Mouse (Mus musculus) erythroblast, embryonic 14.5 days (primary cell): Measurements from ENCODE around the gene Egln1.

Source experiments
- GATA1 ChIP-seq: IDR thresholded peaks from 2 replicates; pipeline ENCODE4 v1.6.1; 2012; ENCODE audit warnings: low read length, inconsistent platforms, mixed read lengths
- TAL1 ChIP-seq: IDR thresholded peaks from 3 replicates; pipeline ENCODE4 v1.6.1; 2012; ENCODE audit warnings: low read length, inconsistent platforms, mixed read lengths

- TF ChIP-seq TAL1 (no peak), GATA1 (no peak)
Observed at GRCm38 (mm10) chr8:124970312-124970933, 21.3 kb upstream of the Egln1 start.
